Mouse (Mus musculus) heart, embryonic 15.5 days (tissue): ENCODE results near the gene Mbd6. TPM values are rescaled to one million over a fixed set of nuclear protein-coding genes. Genes with fewer than 3 reads are reported as not detected.
"Not testable (repeated sequence)": the region's sequence is repeated elsewhere in the genome, so short reads cannot be mapped to it uniquely, and the experiment has no call there.

Experiments used
- ATAC-seq: fragments of 200-750 bp; cut with Nextera tagmentation; replicated peaks from 2 replicates; pipeline ENCODE4 v1.8.0; 2017; ENCODE audit warnings: low read depth, moderate TSS enrichment; ENCODE audit not compliant: insufficient number of reproducible peaks, insufficient read depth, low FRiP score
- H3K27ac ChIP-seq: fragments of 300-500 bp; sonication (generic); 2 replicates; pipeline ENCODE4 v1.5.1; 2015; ENCODE audit warnings: mild to moderate bottlenecking, inconsistent platforms
- H3K27me3 ChIP-seq: fragments of 300-500 bp; sonication (generic); 2 replicates; pipeline ENCODE4 v1.6.1; 2015; ENCODE audit warnings: inconsistent platforms
- H3K36me3 ChIP-seq: fragments of 300-500 bp; sonication (generic); 2 replicates; pipeline ENCODE4 v1.6.1; 2015; ENCODE audit warnings: mild to moderate bottlenecking, inconsistent platforms
- H3K4me1 ChIP-seq: fragments of 300-500 bp; sonication (generic); replicated peaks from 2 replicates; pipeline ENCODE4 v1.6.1; 2015; ENCODE audit warnings: inconsistent platforms
- H3K4me2 ChIP-seq: fragments of 300-500 bp; sonication (generic); 2 replicates; pipeline ENCODE4 v1.6.1; 2015; ENCODE audit warnings: inconsistent platforms, mild to moderate bottlenecking, moderate library complexity
- H3K4me3 ChIP-seq: fragments of 300-500 bp; sonication (generic); 2 replicates; pipeline ENCODE4 v1.5.1; 2015; ENCODE audit warnings: mild to moderate bottlenecking, inconsistent platforms
- H3K9ac ChIP-seq: fragments of 300-500 bp; sonication (generic); 2 replicates; pipeline ENCODE4 v1.6.1; 2015; ENCODE audit warnings: mild to moderate bottlenecking, inconsistent platforms
- H3K9me3 ChIP-seq: fragments of 300-500 bp; sonication (generic); replicated peaks from 2 replicates; pipeline ENCODE4 v1.6.1; 2016; ENCODE audit warnings: inconsistent platforms
- WGBS: fragments of 180-500 bp; shearing (Covaris S2); methylation state at CpG from one replicate; pipeline ENCODE4 v1.1.7; 2015; ENCODE audit warnings: mixed read lengths; 5-methylcytosine and 5-hydroxymethylcytosine counted together
- polyA plus RNA-seq: library from polyadenylated mRNA; unstranded; fragments of >200 nt; fragmentation: Nextera tagmentation; extraction: Ambion mirVana; gene quantifications from 2 replicates; pipeline ENCODE4 v1.2.1, GENCODE M21; 2015

Gene Mbd6
- polyA plus RNA-seq, 1 experiment from 2014 or later, result 10.6 TPM

DNA sequence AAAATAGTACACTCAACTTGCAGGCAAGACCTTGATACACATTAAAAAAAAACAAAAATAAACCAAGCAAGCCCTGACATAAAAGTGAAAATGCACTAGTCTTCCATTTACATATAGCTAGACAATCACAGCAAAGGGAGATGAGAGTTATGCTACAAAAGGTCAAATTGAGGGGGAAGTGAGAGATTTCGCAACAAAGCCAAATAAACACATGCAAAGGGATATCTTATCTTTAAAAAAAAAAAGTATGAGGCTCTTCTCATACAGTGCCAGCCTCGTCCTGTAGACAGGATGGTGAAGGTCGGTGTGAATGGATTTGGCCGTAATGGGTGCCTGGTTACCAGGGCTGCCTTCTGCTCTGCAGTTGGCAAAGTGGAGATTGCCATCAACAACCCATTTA, 24.0 kb upstream of the Mbd6 start:
- H3K9ac ChIP-seq, result no peak overlapping the region
- no peak overlapping the region for H3K27ac ChIP-seq
- ATAC-seq, result no peak
- WGBS, result 58% methylated on average over 4 of the region's 4 CpGs
- H3K4me3 ChIP-seq, result no peak overlapping the region
- peaks cover 19% of the 10 kb centered on the region for H3K4me1 ChIP-seq
- H3K4me2 ChIP-seq, result peak overlapping the region; percentile 79; the same call in 1 of the 2 replicates
- no peaks in the 10 kb centered on the region for H3K9me3 ChIP-seq
- H3K27me3 ChIP-seq, result no peaks in the 10 kb centered on the region
- peaks cover 14% of the 10 kb centered on the region for H3K36me3 ChIP-seq

DNA sequence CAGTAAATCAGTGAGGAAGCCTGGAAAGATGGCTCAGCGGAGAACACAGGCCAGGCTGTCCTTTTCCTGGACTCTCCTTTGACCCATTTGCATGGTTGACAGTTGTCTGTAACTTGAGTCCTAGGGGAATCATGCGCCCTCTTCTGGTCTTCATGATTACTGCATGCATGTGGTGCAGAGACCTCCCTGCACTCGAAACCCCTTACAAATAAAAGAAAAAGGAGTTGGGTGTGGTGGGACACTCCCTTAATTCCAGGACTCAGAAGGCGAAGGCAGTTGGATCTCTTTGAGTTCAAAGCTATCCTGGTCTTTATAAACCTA, 23.5 kb upstream of the Mbd6 start:
- peak; percentile 45 for ATAC-seq
- H3K4me1 ChIP-seq, result peaks cover 19% of the 10 kb centered on the region
- peak overlapping the region; percentile 92 for H3K9ac ChIP-seq
- WGBS, result 1% methylated on average over 4 of the region's 4 CpGs
- peak overlapping the region; percentile 92 for H3K4me3 ChIP-seq
- H3K36me3 ChIP-seq, result peaks cover 19% of the 10 kb centered on the region
- peak overlapping the region; percentile 79 for H3K4me2 ChIP-seq
- no peaks in the 10 kb centered on the region for H3K27me3 ChIP-seq
- H3K9me3 ChIP-seq, result no peaks in the 10 kb centered on the region
- H3K27ac ChIP-seq, result peak overlapping the region; percentile 82

- H3K4me3 ChIP-seq, result peak within 1 kb of the TSS; percentile 92
These were observed 22.9 kb upstream of the Mbd6 start, which contains the start of gene Mars for GRCm38 (mm10) chr10:127311476-127312355. Mars (minus strand) TSS chr10:127311786.

DNA sequence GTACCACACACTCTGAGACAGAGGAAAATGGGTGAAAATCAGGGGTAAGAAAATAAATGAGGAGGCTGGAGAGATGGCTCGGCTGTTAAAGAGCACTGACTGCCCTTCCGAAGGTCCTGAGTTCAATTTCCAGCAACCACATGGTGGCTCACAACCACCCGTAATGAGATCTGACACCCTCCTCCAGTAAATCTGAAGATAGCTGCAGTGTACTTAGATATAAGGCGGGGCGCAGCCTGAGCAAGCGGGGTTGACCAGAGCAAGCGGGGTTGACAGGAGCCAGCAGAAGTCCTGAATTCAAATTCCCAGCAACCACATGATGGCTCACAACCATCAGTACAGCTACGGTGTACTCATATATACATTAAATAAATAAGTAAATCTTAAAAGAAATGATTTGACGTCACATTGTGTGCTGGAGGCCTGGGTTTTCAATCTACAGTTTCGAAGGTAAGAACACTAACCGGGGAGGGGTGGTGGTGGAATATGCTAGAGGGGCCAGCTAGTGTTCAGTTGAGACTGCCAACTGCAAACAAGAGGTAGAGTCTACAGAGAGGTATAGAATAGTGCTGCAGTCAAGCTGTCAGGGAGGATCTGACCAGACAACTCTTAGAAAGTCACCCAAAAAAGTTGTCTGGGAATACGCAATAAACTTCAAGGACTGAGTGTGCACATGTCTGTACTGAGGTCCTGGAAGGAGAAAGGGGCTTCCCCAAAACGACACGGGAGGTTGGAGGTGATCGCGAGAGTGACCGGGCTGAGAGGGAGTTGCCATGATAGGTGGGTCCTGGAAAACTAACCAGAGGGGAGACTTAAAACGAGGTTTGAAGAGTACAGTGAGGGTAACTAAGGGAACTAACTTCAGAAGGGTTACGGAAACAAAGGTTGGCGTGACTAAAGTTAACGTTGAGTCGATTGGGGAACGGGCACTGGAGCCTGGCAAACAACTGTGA, 22.0 kb upstream of the Mbd6 start:
- H3K4me3 ChIP-seq, result peak overlapping the region; percentile 92
- H3K36me3 ChIP-seq, result peaks cover 34% of the 10 kb centered on the region
- peak overlapping the region; percentile 92 for H3K9ac ChIP-seq
- H3K4me1 ChIP-seq, result peaks cover 19% of the 10 kb centered on the region
- H3K27ac ChIP-seq, result peak overlapping the region; percentile 82
- H3K27me3 ChIP-seq, result no peaks in the 10 kb centered on the region
- WGBS, result 32% methylated on average over 23 of the region's 23 CpGs
- no peaks in the 10 kb centered on the region for H3K9me3 ChIP-seq
- ATAC-seq, result no peak
- H3K4me2 ChIP-seq, result peak overlapping the region; percentile 79

More at GRCm38 (mm10) chr10:127311476-127312355, 22.9 kb upstream of the Mbd6 start, which contains the start of gene Mars:
- Histone ChIP-seq H3K9ac (peak within 1 kb of the TSS; percentile 92), H3K4me2 (peak within 1 kb of the TSS; percentile 79), H3K27ac (peak within 1 kb of the TSS; percentile 82), H3K9me3 (no peaks in the 10 kb centered on the region), H3K27me3 (no peaks in the 10 kb centered on the region), H3K36me3 (peaks cover 25% of the 10 kb centered on the region), H3K4me1 (peaks cover 19% of the 10 kb centered on the region)
- WGBS, result under 1% methylated on average over 65 of the region's 65 CpGs
- peak; percentile 96 for ATAC-seq

GRCm38 (mm10) chr10:127309167-127309566, 20.3 kb upstream of the Mbd6 start:
- not testable (repeated sequence) for H3K27ac ChIP-seq, H3K9ac ChIP-seq, H3K9me3 ChIP-seq, H3K4me2 ChIP-seq, H3K27me3 ChIP-seq, H3K4me3 ChIP-seq, ATAC-seq
- WGBS, result 85% methylated on average over 3 of the region's 3 CpGs
- peaks cover 19% of the 10 kb centered on the region for H3K4me1 ChIP-seq
- H3K36me3 ChIP-seq, result peaks cover 50% of the 10 kb centered on the region

GRCm38 (mm10) chr10:127303136-127303535, 14.3 kb upstream of the Mbd6 start:
- Histone ChIP-seq H3K4me2 (no peak overlapping the region), H3K4me1 (no peaks in the 10 kb centered on the region), H3K36me3 (peaks cover 93% of the 10 kb centered on the region), H3K9me3 (no peaks in the 10 kb centered on the region), H3K27ac (no peak overlapping the region), H3K9ac (no peak overlapping the region), H3K27me3 (no peaks in the 10 kb centered on the region), H3K4me3 (no peak overlapping the region)
- no peak for ATAC-seq
- WGBS, result 91% methylated on average over 11 of the region's 11 CpGs

- 90% methylated on average over 6 of the region's 6 CpGs for WGBS
- Histone ChIP-seq H3K9me3 (no peaks in the 10 kb centered on the region), H3K4me1 (peaks cover 13% of the 10 kb centered on the region), H3K9ac (no peak overlapping the region), H3K4me2 (no peak overlapping the region), H3K36me3 (peaks cover 89% of the 10 kb centered on the region), H3K27me3 (no peaks in the 10 kb centered on the region), H3K27ac (no peak overlapping the region), H3K4me3 (no peak overlapping the region)
- ATAC-seq, result no peak
These were observed 11.5 kb upstream of the Mbd6 start for GRCm38 (mm10) chr10:127300361-127300760.

DNA sequence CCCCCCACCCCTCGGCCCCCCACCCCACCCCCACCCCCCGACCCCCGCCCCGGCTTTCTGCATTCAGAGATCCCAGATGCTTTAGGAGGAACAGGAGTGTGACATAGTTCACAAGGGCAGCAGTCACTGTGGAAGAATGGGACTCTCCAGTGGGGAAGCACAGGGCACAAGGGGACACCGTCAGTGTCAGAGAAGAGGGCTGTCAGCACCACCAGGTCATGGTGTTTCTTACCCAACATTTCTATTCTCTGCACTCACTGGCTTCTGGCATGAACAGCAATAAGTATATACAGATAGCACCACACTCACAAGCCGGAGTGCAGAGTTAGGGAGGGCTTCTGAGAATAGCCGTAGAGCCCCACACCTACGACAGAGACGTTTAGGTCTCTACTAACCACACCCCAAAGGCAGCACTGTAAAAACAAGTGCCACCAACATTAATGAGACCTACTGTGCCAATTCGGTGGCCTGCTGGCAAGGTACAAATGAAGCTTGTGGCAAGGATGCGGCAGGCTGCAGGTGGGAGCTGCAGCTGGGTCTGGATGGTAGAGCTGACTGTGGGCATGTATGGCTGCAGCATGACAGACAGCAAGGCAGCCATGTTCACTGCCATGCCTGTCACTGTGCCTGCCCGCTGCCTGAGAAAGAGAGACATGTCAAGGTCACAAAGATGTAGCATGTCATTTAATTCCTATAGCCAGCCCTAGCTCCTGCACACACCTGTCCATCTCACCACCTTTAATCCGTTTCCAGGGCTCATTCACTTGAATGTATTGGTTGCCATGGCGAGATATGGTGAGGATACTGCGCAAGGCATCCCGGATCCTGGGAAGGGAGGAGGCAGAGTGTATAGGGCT, 8.4 kb upstream of the Mbd6 start:
- no peak overlapping the region for H3K4me2 ChIP-seq
- peaks cover 77% of the 10 kb centered on the region for H3K36me3 ChIP-seq
- H3K9ac ChIP-seq, result no peak overlapping the region
- H3K27ac ChIP-seq, result peak overlapping the region; percentile 57
- H3K9me3 ChIP-seq, result no peaks in the 10 kb centered on the region
- H3K4me3 ChIP-seq, result no peak overlapping the region
- ATAC-seq, result peak; percentile 41; the same call in 1 of the 2 replicates
- WGBS, result 67% methylated on average over 16 of the region's 16 CpGs
- H3K4me1 ChIP-seq, result peaks cover 31% of the 10 kb centered on the region
- no peaks in the 10 kb centered on the region for H3K27me3 ChIP-seq

GRCm38 (mm10) chr10:127295986-127296794, 7.4 kb upstream of the Mbd6 start:
- peaks cover 66% of the 10 kb centered on the region for H3K36me3 ChIP-seq

GRCm38 (mm10) chr10:127294895-127295510, 6.2 kb upstream of the Mbd6 start:
- peaks cover 41% of the 10 kb centered on the region for H3K4me1 ChIP-seq
- no peaks in the 10 kb centered on the region for H3K27me3 ChIP-seq
- no peak for ATAC-seq
- H3K36me3 ChIP-seq, result peaks cover 55% of the 10 kb centered on the region
- no peak overlapping the region for H3K9ac ChIP-seq
- no peaks in the 10 kb centered on the region for H3K9me3 ChIP-seq
- 88% methylated on average over 10 of the region's 10 CpGs for WGBS
- H3K4me3 ChIP-seq, result no peak overlapping the region
- no peak overlapping the region for H3K4me2 ChIP-seq
- no peak overlapping the region for H3K27ac ChIP-seq

More at GRCm38 (mm10) chr10:127295986-127296794, 7.4 kb upstream of the Mbd6 start:
- H3K27ac ChIP-seq, result 0 out of 2 replicates have a peak overlapping the region, but pooled peaks have one; percentile 7
- no peak overlapping the region for H3K4me2 ChIP-seq
- no peaks in the 10 kb centered on the region for H3K9me3 ChIP-seq
- H3K9ac ChIP-seq, result no peak overlapping the region
- WGBS, result 79% methylated on average over 24 of the region's 24 CpGs
- no peaks in the 10 kb centered on the region for H3K27me3 ChIP-seq
- H3K4me3 ChIP-seq, result no peak overlapping the region
- ATAC-seq, result no peak
- peaks cover 40% of the 10 kb centered on the region for H3K4me1 ChIP-seq
